Mouse (Mus musculus): Measurements from ENCODE around the gene Klhl42.

Klhl42 gene

GRCm38 (mm10) chr6:147145753-147146152 is 54.6 kb downstream of the Klhl42 start:
- DNase-seq (ENCODE audit: low spot score in 2 of 2): no peak

DNA sequence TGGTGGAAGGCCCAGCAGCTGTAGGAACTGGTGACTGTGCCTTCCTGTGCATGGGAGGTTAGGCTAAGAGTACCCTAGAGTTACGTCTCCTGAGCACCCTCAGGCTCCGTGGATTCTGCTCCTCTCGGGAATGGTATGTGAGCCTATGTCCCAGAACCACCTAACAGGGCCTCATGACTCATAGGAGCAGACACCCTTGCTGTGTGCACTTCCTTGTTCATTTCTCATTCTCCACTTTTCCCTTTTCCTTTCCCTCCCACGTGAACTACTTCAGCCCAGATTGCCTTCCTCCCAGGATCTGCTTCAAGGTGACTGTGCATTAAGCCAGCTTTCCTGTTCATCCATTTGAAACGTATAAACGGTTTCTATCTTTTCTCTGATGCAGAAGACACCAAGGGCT is 59.9 kb downstream of the Klhl42 start:
- no peak for DNase-seq (ENCODE audit: low spot score in 2 of 2)

DNA sequence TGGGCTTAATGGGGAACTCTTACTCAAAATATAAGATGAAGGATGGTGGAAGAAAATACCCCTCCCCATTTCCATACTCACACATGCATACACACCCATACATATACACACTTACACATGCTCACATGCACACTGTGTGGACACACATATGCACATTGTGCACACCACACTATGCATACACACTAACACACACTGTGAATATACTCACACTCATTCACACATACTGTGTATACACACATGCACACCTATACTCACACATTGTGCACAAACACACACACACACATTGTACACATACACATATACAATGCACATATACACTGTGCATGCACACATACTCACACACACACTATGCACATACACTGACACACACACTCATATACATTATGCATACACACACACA is 60.7 kb downstream of the Klhl42 start:
- DNase-seq (ENCODE audit: low spot score in 2 of 2): no peak

- DNase-seq (ENCODE audit: low spot score in 2 of 2): no peak
Observed at GRCm38 (mm10) chr6:147155085-147155484, 63.9 kb downstream of the Klhl42 start.

GRCm38 (mm10) chr6:147161818-147162584 is 70.8 kb downstream of the Klhl42 start:
- DNase-seq (ENCODE audit: low spot score in 2 of 2): no peak

Data from thymus, postnatal 10 days (tissue).